Mouse (Mus musculus) kidney, adult 2 months (tissue): ENCODE measurements around the gene Slamf6.

Experiments used
- CTCF ChIP-seq: fragments of 200-500 bp; conservative IDR thresholded peaks from 2 replicates; pipeline ENCODE4 v1.5.1; 2011; ENCODE audit warnings: low read depth, mild to moderate bottlenecking, control low read depth, low read length, moderate library complexity, mixed read lengths; ENCODE audit not compliant: insufficient read depth, insufficient read length
- POLR2A ChIP-seq: fragments of 200-500 bp; IDR thresholded peaks from one replicate; pipeline ENCODE4 v1.6.1; 2011; ENCODE audit warnings: low read depth, low read length, control low read depth

- no peak for TF ChIP-seq CTCF
- TF ChIP-seq POLR2A = no peak
Measured at GRCm38 (mm10) chr1:171919901-171920510, 2.7 kb downstream of the Slamf6 start.
